Mouse (Mus musculus) embryonic fibroblast, embryonic 13.5 days (primary cell): ENCODE results near the gene Atoh1.

Experiments used
- CTCF ChIP-seq: IDR thresholded peaks from 2 replicates; pipeline ENCODE4 v1.5.1; 2011; ENCODE audit warnings: mild to moderate bottlenecking, control low read depth, low read length, moderate library complexity, borderline replicate concordance; ENCODE audit not compliant: insufficient read depth
- POLR2A ChIP-seq: IDR thresholded peaks from 2 replicates; pipeline ENCODE4 v1.6.1; 2011; ENCODE audit warnings: low read depth, mild to moderate bottlenecking, control low read depth, low read length, moderate library complexity

GRCm38 (mm10) chr6:64703659-64704058 lies 25.3 kb upstream of the Atoh1 start:
- TF ChIP-seq CTCF (no peak), POLR2A (no peak)
